Mouse (Mus musculus) stomach, embryonic 14.5 days (tissue): ENCODE data around the gene Atp2a2. TPM values are rescaled to one million over a fixed set of nuclear protein-coding genes. Genes with fewer than 3 reads are reported as not detected.

Experiments used
- ATAC-seq: fragments of 200-750 bp; cut with Nextera tagmentation; 2 replicates; pipeline ENCODE4 v1.8.0; 2017; ENCODE audit warnings: low read depth, moderate TSS enrichment; ENCODE audit not compliant: insufficient number of reproducible peaks, insufficient read depth, low FRiP score
- H3K27ac ChIP-seq: fragments of 300-500 bp; sonication (generic); 2 replicates; pipeline ENCODE4 v1.5.1; 2014; ENCODE audit warnings: mild to moderate bottlenecking, low read length, moderate library complexity, mixed read lengths
- H3K27me3 ChIP-seq: fragments of 300-500 bp; sonication (generic); 2 replicates; pipeline ENCODE4 v1.6.1; 2014; ENCODE audit warnings: low read length, control low read depth, mixed read lengths; ENCODE audit not compliant: control insufficient read depth, insufficient read depth
- H3K36me3 ChIP-seq: fragments of 300-500 bp; sonication (generic); 2 replicates; pipeline ENCODE4 v1.6.1; 2014; ENCODE audit warnings: mild to moderate bottlenecking, control low read depth, low read length, moderate library complexity, mixed read lengths; ENCODE audit not compliant: control insufficient read depth, insufficient read depth
- H3K4me1 ChIP-seq: fragments of 300-500 bp; sonication (generic); 2 replicates; pipeline ENCODE4 v1.6.1; 2014; ENCODE audit warnings: low read length, control low read depth, mixed read lengths; ENCODE audit not compliant: control insufficient read depth, insufficient read depth
- H3K4me2 ChIP-seq: fragments of 300-500 bp; sonication (generic); replicated peaks from 2 replicates; pipeline ENCODE4 v1.6.1; 2014; ENCODE audit warnings: low read depth, low read length, control low read depth
- H3K4me3 ChIP-seq: fragments of 300-500 bp; sonication (generic); 2 replicates; pipeline ENCODE4 v1.5.1; 2014; ENCODE audit warnings: low read depth, low read length, control low read depth
- H3K9ac ChIP-seq: fragments of 300-500 bp; sonication (generic); replicated peaks from 2 replicates; pipeline ENCODE4 v1.6.1; 2014; ENCODE audit warnings: low read depth, mild to moderate bottlenecking, control low read depth, low read length, moderate library complexity, mixed read lengths
- H3K9me3 ChIP-seq: fragments of 300-500 bp; sonication (generic); 2 replicates; pipeline ENCODE4 v1.6.1; 2016; ENCODE audit warnings: low read depth, low read length, control low read depth; ENCODE audit not compliant: control insufficient read depth
- WGBS: fragments of 180-500 bp; shearing (Covaris S2); extraction: QIAGEN DNeasy Blood & Tissue Kit; methylation state at CpG from one replicate; pipeline ENCODE4 v1.1.7; 2014; 5-methylcytosine and 5-hydroxymethylcytosine counted together
- polyA plus RNA-seq: library from polyadenylated mRNA; unstranded; fragments of >200 nt; fragmentation: Nextera tagmentation; extraction: Ambion mirVana; gene quantifications from 2 replicates; pipeline ENCODE4 v1.2.1, GENCODE M21; 2014

Gene Atp2a2
- polyA plus RNA-seq, 1 experiment from 2014 or later: 36.7 TPM

DNA sequence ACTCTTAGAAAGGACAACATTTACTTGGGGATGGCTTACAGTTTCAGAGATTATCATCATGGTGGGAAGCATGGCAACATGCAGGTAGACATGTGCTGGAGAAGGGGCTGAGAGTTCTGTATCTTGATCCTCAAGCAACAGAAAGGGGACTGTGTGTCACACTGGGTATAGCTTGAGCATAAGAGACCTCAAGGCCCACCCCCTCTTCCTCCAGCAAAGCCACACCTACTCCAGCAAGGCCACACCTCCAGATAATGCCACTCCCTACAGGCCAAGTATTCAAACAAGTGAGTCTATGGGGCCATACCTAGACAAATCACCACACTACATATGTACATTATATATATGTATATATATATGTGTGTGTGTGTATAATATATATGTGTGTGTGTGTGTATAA is 5.4 kb upstream of the Atp2a2 start:
- Histone ChIP-seq H3K9me3 (no peaks in the 10 kb centered on the region), H3K4me3 (no peak overlapping the region), H3K9ac (no peak overlapping the region), H3K27ac (no peak overlapping the region), H3K36me3 (no peaks in the 10 kb centered on the region), H3K4me2 (no peak overlapping the region), H3K4me1 (peaks cover 23% of the 10 kb centered on the region), H3K27me3 (no peaks in the 10 kb centered on the region)
- ATAC-seq: no peak

DNA sequence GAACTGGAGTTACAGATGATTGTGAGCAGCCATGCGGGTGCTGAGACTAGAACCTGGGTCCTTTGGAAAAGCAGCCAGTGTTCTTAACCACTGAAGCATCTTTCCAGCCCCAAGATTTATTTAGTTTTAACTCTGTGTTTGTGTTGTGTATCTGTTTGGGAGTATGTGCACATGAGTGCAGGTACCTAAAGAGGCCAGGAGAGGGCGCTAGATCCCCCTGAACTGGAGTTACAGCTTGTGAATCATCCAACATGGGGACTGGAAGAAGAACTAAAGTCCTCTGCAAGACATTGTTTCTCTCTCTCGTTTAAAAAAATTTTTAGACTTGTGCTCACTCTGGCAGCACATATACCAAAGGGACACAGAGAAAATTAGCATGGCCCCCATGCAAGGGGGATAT is 4.4 kb upstream of the Atp2a2 start:
- no peak overlapping the region for H3K9ac ChIP-seq
- H3K36me3 ChIP-seq: no peaks in the 10 kb centered on the region
- no peak for ATAC-seq
- H3K4me3 ChIP-seq: no peak overlapping the region
- 88% methylated on average over 3 of the region's 3 CpGs for WGBS
- H3K4me2 ChIP-seq: no peak overlapping the region
- no peak overlapping the region for H3K27ac ChIP-seq
- H3K27me3 ChIP-seq: no peaks in the 10 kb centered on the region
- H3K4me1 ChIP-seq: peaks cover 20% of the 10 kb centered on the region
- no peaks in the 10 kb centered on the region for H3K9me3 ChIP-seq

DNA sequence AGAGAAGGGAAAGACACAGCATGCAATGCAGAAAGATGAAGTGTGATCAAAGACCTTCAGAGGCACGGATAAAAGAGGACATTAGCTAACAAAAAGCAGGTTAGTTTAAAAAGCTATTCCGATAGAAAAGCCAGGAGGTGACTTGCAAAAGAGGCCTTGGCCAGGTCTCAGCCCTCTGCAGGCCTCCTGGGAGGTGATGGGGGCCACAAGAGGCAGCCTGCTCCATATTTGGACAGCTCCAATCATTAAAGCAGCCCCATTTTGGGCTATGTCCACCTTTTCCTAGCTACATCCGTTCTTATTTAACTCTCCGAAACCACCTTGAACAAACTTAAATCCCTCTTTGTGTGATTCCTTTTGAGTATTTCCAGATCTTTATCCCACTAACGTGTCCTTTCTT is 3.5 kb upstream of the Atp2a2 start:
- Histone ChIP-seq H3K4me3 (no peak overlapping the region), H3K9me3 (no peaks in the 10 kb centered on the region), H3K27ac (no peak overlapping the region), H3K4me1 (peaks cover 11% of the 10 kb centered on the region), H3K4me2 (no peak overlapping the region), H3K27me3 (no peaks in the 10 kb centered on the region), H3K9ac (no peak overlapping the region), H3K36me3 (no peaks in the 10 kb centered on the region)
- 66% methylated on average over 5 of the region's 5 CpGs for WGBS
- ATAC-seq: no peak

DNA sequence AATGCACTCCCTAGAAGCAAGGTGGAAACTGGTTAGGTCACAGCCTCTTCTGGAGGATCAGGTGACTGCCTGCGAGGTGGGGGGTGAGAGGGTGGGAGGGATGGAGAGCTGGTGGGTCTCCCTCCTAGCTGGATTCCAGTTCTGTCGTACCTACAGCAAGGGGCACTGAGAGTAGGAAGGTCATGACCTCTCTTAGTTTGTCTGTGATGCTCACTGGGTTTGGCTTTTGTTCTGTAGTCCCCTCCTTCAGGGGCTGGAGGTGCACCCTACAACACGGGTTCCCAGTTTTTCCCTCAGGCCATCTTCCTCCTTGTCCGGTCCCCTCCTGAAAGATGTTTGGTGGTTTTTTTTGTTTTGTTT is 1.7 kb upstream of the Atp2a2 start:
- no peaks in the 10 kb centered on the region for H3K27me3 ChIP-seq
- peaks cover 23% of the 10 kb centered on the region for H3K4me1 ChIP-seq
- H3K9ac ChIP-seq: no peak overlapping the region
- 37% methylated on average over 4 of the region's 4 CpGs for WGBS
- no peak overlapping the region for H3K4me2 ChIP-seq
- ATAC-seq: no peak
- H3K27ac ChIP-seq: no peak overlapping the region
- no peak overlapping the region for H3K4me3 ChIP-seq
- no peaks in the 10 kb centered on the region for H3K9me3 ChIP-seq
- 0 out of 2 replicates have a peak, but pooled peaks cover 5% of the 10 kb centered on the region for H3K36me3 ChIP-seq

DNA sequence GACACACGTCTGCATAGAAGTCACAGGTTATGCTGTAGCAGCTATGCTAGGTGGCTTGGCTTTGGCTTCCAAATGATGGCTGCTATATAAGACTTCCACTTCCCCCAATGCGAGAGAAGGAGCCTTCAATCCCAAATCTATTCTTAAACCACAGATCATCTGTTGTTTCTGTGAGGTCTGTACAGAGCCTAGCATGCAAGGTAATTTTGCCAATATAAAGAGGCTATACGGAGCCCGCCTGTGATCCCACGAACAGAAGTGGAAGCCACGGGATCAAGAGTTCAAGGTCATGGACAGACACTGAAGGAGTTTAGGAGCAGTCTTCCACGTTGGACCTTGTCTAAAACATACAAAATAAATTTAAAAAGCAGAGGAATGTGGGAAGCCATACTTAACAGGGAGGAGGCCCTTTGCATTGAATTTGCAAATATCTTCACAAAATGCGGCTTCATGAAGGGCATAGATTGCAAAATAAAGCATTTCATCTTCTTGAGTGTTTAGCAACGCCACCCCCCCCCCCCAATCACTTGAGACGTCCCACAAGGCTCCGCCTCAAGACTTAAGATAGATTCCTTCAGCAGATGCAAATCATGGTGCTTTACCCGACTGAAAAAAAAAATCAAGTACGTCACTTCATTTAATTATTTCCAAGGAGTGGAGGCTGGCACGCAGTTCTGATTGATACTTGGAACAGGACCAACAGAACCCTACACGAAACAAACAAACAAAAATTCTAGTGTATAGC is 1.2 kb upstream of the Atp2a2 start:
- WGBS: 43% methylated on average over 15 of the region's 15 CpGs
- peak overlapping the region; percentile 76 for H3K4me2 ChIP-seq
- no peaks in the 10 kb centered on the region for H3K27me3 ChIP-seq
- H3K36me3 ChIP-seq: peaks cover 8% of the 10 kb centered on the region; the same call in 1 of the 2 replicates
- peak overlapping the region; percentile 74 for H3K9ac ChIP-seq
- H3K9me3 ChIP-seq: no peaks in the 10 kb centered on the region
- peak overlapping the region; percentile 81; the same call in 1 of the 2 replicates for H3K27ac ChIP-seq
- H3K4me3 ChIP-seq: peak overlapping the region; percentile 97
- ATAC-seq: no peak
- peaks cover 24% of the 10 kb centered on the region for H3K4me1 ChIP-seq

DNA sequence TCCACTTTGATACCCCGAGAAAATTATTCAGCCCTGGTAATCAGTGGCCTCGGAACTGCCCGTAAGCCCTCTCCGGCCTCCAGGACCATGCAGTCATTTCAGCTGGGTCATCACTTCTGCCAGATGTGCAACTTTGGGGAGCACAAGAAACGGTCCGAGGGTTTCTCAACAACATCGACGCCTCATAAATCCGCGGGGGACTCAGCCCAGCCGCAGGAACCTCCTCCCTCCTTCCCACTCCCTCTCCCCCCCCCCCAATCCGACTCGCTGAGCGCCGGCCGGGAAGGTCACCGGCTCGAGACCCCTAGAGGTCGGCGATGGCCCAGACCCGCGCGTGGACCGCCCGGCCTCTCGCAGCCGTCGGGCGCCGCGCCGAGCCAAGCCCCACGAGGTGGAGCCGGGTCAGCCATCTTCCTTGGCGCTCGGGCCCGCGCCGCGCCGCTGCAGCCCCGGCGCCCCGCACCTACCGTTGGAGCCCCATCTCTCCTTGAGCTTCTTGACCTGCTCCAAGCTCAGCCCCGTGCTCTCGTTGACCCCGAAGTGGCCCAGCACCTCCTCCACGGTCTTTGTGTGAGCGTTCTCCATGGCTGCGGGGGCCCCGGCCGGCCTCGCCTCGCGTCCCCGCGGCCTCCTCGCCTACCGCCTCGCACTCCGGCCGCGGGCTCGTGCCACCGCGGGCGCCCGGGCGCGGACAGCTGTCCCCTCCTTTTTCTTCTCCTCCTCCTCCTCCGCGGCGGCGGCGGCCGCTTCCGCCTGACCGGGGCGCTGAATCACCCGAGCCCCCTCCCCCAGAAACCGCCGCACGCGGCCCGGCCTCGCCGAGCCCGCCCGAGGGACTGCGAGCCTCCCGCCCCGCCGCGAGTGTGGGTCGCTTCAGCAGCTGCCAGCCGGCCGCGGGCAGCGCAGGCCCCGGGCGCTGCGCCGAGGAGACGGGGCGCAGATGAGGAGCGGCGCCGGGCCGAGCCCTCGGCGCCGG is 636 bp downstream of the Atp2a2 start:
- peak; percentile 12 for ATAC-seq
- H3K36me3 ChIP-seq: peaks cover 13% of the 10 kb centered on the region
- peak overlapping the region; percentile 99 for H3K27ac ChIP-seq
- H3K4me2 ChIP-seq: peak overlapping the region; percentile 71
- H3K4me1 ChIP-seq: peaks cover 30% of the 10 kb centered on the region
- no peaks in the 10 kb centered on the region for H3K9me3 ChIP-seq
- 1% methylated on average over 100 of the region's 113 CpGs for WGBS
- no peaks in the 10 kb centered on the region for H3K27me3 ChIP-seq
- H3K9ac ChIP-seq: peak overlapping the region; percentile 99
- peak overlapping the region; percentile 97 for H3K4me3 ChIP-seq

DNA sequence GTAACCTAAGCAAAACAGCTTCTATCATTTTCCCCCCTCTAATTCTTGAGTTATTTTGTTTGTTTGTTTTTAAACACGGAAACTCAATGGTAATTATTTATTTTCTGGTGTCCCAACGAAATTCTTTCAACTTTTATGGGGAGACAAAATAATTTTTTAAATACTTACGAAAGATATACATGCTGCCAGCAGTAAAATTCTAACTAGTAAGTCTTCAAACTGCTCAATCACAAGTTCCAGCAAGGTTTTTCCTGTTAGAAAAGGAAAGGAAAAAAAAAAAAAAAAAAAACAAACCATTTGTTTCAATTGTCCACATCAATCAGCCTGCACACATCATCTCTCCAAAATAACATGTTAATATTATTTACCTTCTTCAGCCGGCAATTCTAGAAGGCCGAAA is 1.5 kb downstream of the Atp2a2 start:
- H3K27ac ChIP-seq: no peak overlapping the region; the same call in 1 of the 2 replicates
- peaks cover 21% of the 10 kb centered on the region for H3K36me3 ChIP-seq
- peak overlapping the region; percentile 71 for H3K4me2 ChIP-seq
- H3K9me3 ChIP-seq: no peaks in the 10 kb centered on the region
- peaks cover 30% of the 10 kb centered on the region for H3K4me1 ChIP-seq
- WGBS: 23% methylated on average over 5 of the region's 5 CpGs
- H3K9ac ChIP-seq: peak overlapping the region; percentile 99
- ATAC-seq: no peak
- H3K4me3 ChIP-seq: peak overlapping the region; percentile 97
- no peaks in the 10 kb centered on the region for H3K27me3 ChIP-seq

DNA sequence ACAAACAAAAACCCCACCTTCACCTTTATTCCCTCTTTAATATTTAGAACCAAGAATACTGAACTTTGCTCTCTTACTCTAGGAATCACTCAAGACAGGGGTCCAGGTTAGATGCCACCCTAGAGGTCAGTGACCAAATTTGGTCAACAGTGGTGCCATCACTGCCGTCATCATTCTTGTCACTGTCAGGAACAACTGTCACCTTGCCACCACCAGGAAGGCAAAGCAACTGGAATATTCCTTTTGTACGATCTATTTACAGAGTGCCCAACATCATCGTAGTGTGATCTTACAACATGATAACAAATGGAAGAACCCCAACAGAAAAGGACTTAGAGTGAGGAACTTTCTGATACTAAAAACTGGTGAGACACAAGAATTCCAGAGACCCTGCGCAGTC is 1.9 kb downstream of the Atp2a2 start:
- H3K36me3 ChIP-seq: peaks cover 25% of the 10 kb centered on the region
- no peak for ATAC-seq
- peak overlapping the region; percentile 99; the same call in 1 of the 2 replicates for H3K9ac ChIP-seq
- no peak overlapping the region for H3K27ac ChIP-seq
- H3K4me2 ChIP-seq: peak overlapping the region; percentile 71
- peaks cover 30% of the 10 kb centered on the region for H3K4me1 ChIP-seq
- H3K27me3 ChIP-seq: no peaks in the 10 kb centered on the region
- peak overlapping the region; percentile 97 for H3K4me3 ChIP-seq
- 22% methylated on average over 4 of the region's 4 CpGs for WGBS
- no peaks in the 10 kb centered on the region for H3K9me3 ChIP-seq
